Mouse (Mus musculus): ENCODE measurements at regions not wholly inside any gene's neighbourhood (a gene's known extent, or its start where the extent isn't known, plus 50 kb on each side); places are given as distances from the start of the nearest gene placed in this dataset.
A peak's percentile ranks its signal among the peaks of the same experiment; 100 is the strongest.

DNA sequence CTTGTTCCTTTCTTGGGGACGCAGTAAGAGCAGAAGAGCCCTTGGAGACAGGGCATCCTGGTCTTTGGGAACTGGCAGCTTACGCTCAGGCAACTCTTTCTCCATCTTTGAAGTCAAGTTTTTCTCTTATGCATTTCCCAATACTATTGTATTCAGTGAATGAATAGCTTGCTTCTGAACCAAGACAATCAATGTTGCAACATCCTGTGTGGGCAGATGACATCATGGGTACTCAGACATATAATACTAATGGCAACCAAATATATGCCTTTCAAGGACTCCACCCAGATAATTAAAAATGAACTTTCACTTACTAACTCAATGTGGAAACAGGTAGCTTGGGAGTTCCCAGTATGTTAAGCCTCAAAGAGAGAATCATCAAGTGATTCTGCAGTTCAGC lies 104.6 kb downstream of the Ngf start:
- DNase-seq (ENCODE audit: low read depth, low spot score), result no peak

DNA sequence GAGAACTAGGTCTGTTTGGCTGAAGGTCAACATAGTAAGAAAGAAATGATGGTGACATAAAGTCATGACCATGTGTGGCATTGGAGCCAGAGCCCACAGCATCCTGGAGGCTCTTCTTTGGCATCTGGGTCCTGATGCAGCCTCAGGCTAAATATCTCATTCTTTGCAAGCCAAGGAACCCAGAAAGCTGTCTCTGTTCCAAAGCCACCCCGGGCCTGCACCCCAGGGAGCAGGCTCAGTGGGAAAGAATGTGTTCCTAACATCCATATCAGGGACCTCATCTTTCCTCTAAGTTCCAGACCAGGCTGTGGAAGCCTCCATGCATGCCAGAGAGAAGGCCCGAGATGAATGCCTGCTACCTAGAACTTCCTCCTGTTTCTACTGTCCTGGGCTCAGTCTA lies 107.2 kb downstream of the Ngf start:
- DNase-seq (ENCODE audit: low read depth, low spot score), result no peak

DNA sequence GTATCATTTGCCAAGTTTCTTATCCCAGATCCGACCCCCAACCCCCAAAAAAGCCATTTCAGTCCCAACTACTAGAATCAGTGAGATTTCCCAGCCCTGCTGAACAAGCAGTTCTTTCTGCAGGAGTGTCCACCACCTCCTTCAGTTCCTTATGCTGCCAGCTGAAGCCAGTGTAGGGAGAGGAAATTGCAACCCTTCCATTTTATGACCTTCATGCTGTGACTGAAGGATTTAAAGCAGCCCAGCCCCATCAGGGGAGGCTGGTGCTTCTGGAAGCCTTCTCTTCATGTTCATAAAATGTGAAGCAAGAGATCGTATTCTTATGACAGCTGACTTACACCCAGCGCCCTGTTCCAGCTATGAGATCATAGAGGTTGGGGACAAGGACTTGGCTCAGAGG lies 112.1 kb downstream of the Ngf start:
- DNase-seq (ENCODE audit: low read depth, low spot score), result no peak

DNA sequence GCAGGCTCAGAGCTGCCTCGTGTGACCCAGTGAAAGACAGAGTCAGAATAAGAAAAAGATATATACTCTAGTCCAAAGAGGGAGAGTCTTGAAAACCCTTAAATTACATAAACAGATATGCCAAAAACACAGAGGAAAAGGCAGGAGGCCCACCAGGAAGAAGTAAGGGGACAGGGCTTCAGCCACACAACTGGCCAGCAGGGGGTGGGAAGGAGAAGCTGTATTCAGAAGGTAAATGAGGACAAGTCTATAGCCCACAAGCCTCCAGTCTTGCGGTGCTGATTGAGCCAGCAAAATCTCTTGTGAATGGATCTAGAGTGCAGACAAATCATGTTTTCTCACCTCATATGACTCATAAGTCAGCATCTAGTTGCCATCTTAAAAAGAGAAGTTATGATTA lies 115.4 kb downstream of the Ngf start:
- no peak for DNase-seq (ENCODE audit: low read depth, low spot score)

DNA sequence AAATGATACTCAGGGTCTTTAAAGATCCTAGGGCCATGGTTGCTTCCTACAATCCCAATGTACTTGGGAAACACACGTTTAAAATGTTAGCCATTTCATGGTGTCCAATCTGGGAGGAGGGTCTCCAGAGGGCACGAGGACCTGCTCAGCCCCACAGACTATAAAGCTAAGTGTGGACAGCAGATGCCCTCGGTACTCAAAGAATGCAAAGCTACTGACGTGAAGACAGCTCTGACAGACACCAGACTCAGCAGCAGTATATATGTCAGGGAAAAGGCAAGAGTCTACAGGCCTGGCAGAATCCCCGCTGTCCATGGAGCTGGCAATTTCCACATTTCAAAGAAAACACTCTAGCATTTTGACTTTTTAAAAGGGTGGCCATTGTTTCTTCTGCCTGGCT lies 116.5 kb downstream of the Ngf start:
- no peak for DNase-seq (ENCODE audit: low read depth, low spot score)

DNA sequence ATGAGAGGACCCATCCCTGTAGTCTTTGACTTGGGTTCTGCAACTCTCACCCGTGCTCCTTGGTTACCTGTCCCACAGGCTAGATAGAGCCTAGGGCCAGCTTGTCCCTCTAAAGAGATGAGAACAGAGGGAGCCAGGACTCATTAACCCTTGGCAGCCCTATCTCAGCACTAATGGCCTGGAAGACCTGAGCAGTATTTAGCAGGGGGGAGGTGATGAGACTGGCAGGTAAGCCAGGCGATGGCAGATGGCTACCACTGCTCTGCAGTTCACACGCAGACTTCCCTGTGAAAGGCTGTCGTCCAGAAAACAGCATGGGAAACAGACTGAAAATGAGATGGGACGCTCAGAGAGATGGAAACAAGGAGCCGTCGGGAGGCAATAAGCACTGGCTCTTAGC lies 122.3 kb downstream of the Ngf start:
- DNase-seq (ENCODE audit: low read depth, low spot score), result no peak

DNA sequence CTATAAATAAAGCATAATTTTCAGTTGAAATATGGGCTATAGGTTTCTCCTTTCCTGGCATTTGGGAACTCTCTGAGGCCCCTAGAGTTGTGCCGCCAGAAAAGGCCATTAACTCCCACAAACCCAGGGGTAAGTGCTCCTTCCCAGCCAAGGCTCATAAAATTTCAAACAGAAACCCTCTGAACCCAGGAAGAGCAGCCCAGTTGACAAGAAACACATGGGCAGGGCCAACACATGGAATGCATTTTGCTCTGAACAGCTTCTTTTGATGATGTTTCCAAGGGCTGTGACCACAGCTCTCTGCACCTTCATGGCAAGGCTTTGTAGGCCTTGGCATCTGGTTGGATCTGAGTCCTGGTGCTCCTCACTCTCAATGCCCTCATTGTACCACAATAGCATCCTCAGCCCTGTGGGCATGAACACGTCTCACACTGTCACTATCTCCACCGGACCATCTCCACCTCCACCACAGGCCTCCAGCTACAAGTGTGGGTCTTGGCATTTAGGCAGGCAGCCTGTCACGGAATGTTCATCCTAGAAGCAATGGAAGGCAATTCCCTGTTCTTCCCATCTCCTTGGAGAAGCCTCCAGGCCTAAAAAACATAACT lies 127.3 kb downstream of the Ngf start:
- no peak for DNase-seq (ENCODE audit: low read depth, low spot score)

DNA sequence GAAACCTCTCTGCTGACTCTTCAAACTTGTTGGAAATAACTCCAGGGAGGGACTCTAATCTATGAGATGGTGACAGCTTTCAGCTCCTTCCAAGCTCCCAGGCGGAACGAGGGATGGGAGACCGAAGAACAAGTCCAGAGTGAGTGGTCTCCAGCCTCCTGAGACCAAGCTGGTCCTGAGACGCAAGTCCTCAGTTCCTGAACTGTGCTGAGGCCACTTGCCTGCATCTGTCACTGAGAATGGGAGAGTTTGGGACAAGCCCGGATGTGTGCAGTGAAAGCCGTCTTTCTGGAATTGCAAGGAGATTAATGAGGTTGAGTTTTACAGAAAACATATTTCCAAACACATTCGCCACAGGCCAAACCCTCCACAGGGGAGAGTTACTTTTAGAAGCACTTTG lies 129.3 kb downstream of the Ngf start:
- DNase-seq (ENCODE audit: low read depth, low spot score), result no peak

DNA sequence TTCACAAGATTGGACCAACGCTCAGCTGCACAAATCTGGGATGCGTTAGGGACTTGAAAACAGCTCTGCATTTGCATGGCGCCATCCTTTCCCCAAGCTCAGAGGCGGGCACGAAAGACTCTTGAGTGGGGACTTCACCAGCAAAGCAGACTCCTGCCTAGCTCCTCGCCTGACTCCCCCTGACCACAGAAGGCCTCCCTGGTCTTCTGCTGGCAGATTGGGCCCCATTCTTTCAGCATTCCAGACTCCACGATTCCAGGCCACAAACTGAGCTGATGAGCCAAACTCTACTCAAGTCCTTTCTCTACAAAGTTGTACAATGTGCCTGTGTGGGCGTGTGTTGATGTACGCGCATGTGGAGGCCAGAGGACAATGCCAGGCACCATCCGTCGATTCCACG lies 131.6 kb upstream of the Tspan2 start:
- DNase-seq (ENCODE audit: low read depth, low spot score), result no peak

DNA sequence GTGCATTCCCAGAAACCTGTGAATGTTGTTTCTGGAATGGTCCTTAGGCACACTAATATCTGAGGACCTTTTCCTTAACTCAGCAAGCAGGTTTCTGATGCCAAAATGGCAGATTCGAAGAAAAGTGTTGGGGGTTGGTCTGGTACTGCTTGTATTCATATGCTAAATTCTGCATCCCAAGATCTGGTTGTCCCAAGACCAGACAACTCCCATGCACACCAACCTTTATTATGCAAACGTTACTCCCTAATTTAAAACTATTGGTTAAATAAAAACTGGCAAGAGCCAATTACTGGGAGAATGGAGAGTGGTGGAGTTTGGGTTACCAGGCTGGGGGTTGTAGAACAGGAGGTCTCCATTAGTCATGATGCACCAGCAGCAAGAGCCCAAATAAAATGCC lies 129.0 kb upstream of the Tspan2 start:
- peak; percentile 80 for DNase-seq (ENCODE audit: low read depth, low spot score)

DNA sequence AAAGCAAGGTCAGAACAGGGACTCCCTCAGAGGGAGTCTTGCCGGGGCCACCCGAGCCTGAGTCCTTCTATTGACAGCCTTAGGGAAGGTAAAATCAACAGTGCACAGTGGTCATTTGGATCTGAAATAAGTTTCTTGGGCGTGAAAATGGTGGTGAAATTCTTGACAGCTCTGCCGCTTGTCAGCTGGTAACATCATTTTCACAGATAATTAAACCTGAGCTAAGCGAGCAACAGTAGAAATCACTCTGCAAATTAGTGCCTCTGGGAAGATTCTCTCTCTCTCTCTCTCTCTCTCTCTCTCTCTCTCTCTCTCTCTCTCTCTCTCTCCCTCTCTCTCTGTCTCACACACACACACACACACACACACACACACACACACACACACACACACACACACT lies 123.4 kb upstream of the Tspan2 start:
- DNase-seq (ENCODE audit: low read depth, low spot score), result no peak

DNA sequence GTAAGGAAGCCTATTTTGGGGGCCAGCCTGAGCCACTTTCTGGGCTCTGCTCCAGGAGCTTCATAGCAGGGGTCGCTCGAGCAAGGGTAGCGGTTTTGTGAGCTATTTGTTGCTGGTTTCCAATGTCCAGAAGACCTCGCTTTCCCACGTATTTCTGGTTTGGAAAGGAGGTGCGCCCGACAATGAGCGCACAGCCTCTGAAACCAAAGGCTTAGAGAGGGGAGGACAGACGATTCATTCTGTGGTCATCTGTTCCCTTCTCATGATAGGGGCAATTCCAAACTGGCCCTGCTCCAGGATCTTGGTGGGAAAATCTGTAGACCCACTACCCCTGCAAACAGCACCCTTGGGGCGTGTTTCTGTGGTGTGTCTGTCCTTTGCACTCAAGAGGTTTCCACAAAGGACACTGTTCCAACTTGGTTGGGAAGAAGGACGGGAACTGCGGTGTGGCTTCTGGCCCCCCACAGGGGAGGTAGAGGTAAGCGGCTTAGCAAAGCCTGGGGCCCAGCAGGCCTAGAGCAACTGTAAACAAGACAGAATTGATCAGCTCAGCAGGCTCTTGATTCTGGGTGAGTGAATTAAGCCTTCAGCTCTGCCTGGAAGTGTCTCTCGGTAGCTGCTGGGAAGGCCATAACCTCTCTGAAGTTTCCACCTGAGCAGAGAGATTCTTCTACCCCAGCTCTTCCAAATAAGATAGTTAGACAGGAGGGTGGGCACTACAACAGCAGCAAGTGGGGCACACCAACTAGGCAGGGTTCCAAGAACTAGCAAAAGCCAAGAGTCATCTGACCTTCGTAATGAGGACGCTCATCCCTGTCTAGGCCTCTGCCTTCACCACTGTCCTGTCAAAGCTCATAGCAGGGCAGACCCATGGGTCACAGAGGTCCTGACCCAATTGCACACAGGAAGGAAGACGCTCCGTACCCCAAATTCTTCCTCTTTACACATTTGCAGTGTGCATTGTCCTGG lies 122.6 kb upstream of the Tspan2 start:
- DNase-seq (ENCODE audit: low read depth, low spot score), result peak; percentile 78

DNA sequence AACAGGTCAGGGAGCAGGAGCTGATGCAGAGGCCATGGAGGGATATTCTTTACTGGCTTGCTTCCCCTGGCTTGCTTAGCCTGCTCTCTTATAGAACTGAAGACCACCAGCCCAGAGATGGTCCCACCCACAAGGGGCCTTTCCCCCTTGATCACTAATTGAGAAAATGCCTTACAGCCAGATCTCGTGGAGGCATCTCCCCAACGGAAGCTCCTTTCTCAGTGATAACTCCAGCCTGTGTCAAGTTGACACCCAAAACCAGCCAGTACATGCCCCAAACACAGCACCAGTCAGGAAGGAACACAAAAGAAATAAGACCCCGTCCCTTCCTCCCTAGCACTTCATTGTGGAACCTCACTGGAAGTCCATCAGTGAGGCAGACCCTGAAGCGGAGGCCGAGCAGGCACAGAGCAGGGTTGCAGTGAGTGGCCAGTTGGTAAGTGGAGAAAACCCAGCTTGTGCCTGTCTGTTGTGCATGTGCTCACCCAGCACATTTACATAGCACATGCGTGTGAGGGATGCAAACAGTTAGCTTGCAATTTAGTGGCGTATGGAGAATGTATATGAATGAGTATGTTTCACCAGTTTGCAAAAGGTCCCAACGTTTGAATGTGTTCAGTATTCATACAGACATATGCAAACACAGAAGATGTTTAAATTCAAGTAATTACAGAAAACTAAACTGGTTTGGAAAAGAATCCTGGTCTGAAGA lies 114.5 kb upstream of the Tspan2 start:
- no peak for DNase-seq (ENCODE audit: low read depth, low spot score)

DNA sequence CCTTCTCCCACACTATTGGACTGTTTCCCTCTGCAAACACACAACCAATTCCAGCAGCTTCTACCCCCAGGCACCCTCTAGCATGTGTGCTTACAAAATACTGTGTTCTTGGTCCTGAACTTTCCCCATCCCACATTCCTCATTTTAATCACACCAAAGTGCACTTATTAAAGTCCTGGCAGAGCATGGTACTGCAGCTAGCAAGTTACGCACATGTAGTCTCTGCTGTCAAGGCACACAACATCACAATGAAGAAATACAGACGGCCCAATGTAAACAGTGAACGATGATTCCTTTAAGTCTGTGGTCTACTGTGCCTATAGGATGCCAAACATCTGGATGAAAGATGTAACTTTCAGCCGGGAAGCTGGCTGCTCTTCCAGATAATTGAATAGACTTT lies 98.3 kb upstream of the Tspan2 start:
- DNase-seq (ENCODE audit: low read depth, low spot score), result no peak

DNA sequence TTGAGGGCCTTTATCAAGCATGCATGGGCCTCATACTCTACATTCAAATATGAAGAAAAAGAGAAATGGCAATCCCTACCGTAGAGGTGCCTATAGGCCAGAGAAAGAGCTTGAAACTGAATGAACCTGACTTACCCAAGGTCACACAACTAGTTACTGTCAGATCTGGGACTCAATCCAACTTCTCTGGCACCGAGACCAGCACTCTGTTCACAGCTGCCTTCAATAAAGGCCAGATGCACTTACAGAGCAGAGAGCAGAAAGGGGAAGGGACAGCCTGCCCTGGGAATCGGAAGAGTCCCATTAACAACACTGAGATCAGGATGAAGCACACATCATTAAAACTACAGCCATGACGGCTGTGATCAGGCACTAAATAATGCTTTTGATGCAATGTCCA lies 97.7 kb upstream of the Tspan2 start:
- DNase-seq (ENCODE audit: low read depth, low spot score), result no peak

DNA sequence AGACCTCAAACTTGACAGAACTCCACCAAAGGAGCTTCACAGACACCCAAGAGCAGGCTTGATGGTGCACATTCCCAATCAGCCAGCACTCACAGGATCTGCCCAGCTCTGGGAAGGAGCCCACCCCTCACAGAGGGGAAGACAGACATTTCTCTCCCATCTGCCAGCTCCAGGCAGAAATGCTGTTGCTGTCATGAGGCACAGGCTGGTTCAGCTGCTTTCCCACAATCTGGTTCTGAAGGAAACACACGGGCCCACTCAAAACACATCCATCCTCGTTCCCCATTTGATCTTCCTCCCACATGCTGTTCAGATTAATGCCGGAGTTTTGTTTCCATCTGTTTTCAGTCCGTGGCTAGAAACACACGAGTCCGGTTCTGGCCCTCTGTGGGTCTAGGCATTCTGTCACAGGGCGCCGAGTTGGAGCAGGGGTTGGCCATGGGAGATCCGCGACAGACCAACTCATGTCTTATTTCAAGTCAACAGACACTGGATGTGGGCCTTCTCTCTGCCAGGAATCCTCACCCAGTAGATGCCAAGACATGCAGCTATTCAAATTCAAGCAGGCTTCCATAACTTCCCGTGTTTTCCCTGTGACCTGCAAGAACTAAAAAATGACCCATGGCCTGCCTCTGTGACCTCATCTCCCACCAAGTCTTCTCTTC lies 89.9 kb upstream of the Tspan2 start:
- no peak for DNase-seq (ENCODE audit: low read depth, low spot score)

DNA sequence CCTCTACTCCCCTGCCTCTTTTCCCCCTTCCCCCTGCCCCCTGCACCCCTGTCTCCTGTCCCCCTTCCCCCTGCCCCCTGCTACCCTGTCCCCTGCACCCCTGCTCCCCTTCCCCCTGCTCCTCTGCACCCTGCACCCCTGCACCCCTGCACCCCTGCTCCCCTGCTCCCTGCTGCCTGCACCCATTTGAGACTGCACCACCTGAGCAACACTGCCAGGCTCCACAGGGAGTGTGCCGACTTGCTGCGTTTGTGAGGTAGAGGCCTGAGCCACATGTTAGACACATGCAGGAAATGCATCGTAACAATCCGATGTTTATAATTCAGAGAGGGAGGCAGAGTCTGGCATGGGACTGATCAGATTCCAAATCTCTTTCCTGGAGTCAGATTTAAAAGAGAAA lies 85.9 kb upstream of the Tspan2 start:
- no peak for DNase-seq (ENCODE audit: low read depth, low spot score)

DNA sequence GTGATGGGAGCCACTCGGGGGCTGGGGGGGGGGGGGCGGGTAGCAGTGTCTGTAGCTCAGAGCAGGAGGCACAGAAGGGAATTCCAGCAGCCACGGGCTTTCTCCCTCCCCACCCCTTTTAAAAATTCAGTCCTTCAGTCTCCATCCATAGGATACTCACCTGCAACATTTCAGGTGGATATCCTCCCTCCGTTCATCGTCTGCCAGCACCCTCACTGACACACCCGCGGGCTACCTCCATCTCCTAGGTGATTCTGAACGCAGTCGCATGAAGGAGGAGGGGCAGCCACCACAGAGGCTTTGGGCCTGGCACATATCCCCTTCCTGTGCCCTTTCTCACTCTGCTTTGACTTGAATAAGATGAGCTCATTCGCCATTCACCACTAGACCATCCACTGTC lies 79.4 kb upstream of the Tspan2 start:
- no peak for DNase-seq (ENCODE audit: low read depth, low spot score)

DNA sequence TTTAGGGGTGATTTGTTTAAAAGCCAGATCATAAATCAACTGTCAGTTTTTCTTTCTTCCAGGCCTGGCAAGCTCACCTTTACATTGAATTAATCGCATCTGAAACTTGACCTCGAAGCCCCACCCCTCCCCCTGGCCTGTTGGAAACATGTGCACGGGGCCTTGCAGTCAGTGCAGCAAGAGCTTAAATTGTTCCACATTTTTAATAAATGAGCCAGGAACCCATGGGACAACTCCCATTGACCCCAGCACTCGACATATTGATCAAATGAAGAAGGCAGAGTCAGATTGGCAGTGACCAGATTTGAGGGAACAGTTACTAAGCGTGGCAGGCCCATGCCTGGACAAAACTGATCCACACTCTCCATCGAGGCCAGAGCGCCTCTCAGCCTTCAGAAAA lies 77.2 kb upstream of the Tspan2 start:
- no peak for DNase-seq (ENCODE audit: low read depth, low spot score)

DNA sequence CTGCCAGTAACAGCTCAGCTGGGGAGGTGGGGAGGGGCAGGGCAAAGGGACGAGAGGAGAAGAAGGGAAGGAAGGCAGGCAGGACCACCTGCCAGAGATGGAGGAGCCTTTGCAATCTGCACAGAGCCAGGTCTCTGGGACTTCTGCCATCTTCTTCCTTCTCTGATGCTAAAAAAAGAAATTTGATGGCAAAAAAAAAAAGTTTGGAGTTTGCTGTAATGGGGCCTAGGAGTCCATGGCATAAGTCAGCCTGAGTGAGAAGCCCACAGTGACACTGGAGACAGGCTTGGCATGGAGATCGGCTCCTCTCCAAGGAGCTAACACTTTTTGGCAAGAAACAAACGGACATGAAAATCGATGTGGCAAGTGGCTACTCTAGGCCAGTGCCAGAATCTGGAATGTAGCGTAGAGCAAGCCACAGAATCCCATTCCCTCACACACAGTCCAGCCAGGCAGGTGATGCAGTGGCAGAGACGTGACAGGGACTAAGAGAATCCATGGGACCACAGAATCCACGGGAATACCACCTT lies 76.7 kb upstream of the Tspan2 start:
- no peak for DNase-seq (ENCODE audit: low read depth, low spot score)

DNA sequence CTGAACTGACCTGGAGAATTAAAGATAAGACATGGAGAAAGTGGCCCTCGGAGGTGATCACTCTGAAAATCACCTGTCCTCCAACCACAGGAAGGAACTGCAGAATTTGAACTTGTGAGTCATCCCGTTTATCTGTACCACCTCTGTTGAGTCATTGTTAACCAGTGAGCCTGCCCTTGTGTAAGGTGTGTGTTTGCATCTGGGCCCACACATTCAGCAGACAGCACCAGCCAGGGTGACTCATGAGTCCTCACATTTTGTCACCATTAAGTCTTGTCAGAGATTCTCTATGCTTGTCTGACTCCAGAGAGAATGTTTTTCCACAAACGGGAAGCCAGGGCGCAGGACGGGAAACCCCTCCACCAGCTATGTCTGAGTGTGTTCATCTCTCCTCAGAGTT lies 75.0 kb upstream of the Tspan2 start:
- no peak for DNase-seq (ENCODE audit: low read depth, low spot score)

DNA sequence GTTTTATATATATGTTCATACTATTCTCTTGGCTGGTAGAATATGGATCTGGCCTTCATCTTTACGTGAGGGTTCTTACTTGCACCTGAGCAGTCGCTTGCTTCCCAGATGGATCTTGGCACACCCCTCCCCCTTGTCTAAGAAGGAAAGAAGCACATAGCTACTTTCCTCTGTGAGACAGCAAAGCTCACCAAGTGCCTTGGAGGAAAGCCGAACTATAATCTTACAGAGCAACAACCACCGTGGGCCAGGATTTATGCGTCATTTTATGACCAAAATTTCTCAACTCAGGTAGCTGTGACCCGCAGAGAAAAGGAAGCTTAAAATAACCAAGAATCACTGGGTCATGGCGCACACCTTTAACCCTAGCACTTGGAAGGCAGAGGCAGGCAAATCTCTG lies 73.0 kb upstream of the Tspan2 start:
- DNase-seq (ENCODE audit: low read depth, low spot score), result no peak

All from R1 (cell line).